8 mouse cellular contexts compared by ENCODE assay signal in the genomic region with DNA sequence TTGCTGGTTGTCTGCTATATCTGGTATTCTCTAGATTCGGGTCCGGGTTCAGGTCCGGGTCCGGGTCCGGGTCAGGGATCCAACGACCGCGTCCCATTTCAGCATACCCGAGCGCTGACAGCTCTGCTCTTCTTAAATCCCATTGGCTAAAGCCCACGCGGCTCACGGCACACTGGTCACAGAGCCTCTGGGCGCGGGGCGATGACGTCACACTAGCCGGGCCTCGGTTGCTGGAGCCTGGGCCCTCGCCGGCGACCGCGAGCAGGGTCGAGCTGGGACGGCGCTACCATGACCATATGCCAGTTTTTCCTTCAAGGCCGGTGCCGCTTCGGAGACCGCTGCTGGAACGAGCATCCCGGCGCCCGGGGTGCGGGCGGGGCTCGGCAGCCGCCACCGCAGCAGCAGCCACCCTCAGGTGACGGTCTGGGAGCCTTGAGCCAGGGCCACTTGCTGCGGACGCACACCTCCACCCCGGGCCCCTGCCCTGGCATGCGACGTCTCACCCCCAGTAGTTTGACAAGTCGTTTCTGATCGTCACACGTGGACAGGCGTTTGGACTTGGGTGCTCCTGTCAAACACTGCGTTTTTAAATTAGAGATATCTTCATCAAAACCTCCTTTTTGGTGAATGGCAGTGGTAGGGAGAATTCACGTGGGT. TPM values are rescaled to one million over a fixed set of nuclear protein-coding genes. Genes with fewer than 3 reads are reported as not detected.
DNase-seq lines count a peak whose midpoint lies in the region; ATAC-seq and TF ChIP-seq lines count a peak whose summit lies in the region.

A gene (plus strand): TSS at position 175 of the 657 bp plus-strand sequence.

- H3K9me3 ChIP-seq in hindbrain, embryonic 13.5 days = no peaks in the 10 kb centered on the region

- peak; percentile 75 for DNase-seq in Patski (ENCODE audit: low read depth, low spot score)
- peak; percentile 99 for DNase-seq in cerebellum, postnatal 14 days
- DNase-seq in frontal cortex, postnatal 14 days (ENCODE audit: low spot score in 2 of 2) = peak; percentile 90 to 93
- DNase-seq in layer of hippocampus, postnatal 25 days (ENCODE audit: extremely low spot score in 1 of 2, low spot score in 1 of 2) = peak; percentile 92 to 96
- peak; percentile 94 for DNase-seq in lung, postnatal 25 days (ENCODE audit: low spot score)
- peak; percentile 97 for DNase-seq in retina, embryonic 14.5 days (ENCODE audit: low spot score)
- peak; percentile 96 for DNase-seq in thymus, postnatal 4 days

- WGBS in hindbrain, embryonic 13.5 days = under 1% methylated on average over 52 of the region's 52 CpGs

- H3K4me3 ChIP-seq in hindbrain, embryonic 13.5 days = peak within 1 kb of the TSS; percentile 74

- peaks cover 10% of the 10 kb centered on the region for H3K36me3 ChIP-seq in hindbrain, embryonic 13.5 days

- H3K4me1 ChIP-seq in hindbrain, embryonic 13.5 days (replicated peaks) = peaks cover 7% of the 10 kb centered on the region

- no peak for TF ChIP-seq CTCF in Patski (IDR thresholded peaks at IDR 0.05)

- peak within 1 kb of the TSS; percentile 82 for H3K27ac ChIP-seq in hindbrain, embryonic 13.5 days

- CTCF ChIA-PET in Patski (lab: Charles Lee) = interaction anchor here (1.6 kb wide), 1 partner anchor 9 kb away, joined by 6 read pairs; no protein-coding TSS in a partner anchor

- no peaks in the 10 kb centered on the region for H3K27me3 ChIP-seq in Patski
- no peaks in the 10 kb centered on the region for H3K27me3 ChIP-seq in hindbrain, embryonic 13.5 days

- in situ Hi-C loops in Patski (cut with MboI; ENCODE audit: low pct_unique_long_range_greater_than_20kb) = no loop called here

- H3K9ac ChIP-seq in hindbrain, embryonic 13.5 days = peak within 1 kb of the TSS; percentile 91

- POLR2A ChIA-PET in Patski (lab: Charles Lee) = interaction anchor here (0.9 to 1.4 kb wide), 3 partner anchors 8 to 64 kb away, joined by 3 to 5 read pairs (median 3); a partner anchor contains a TSS

- H3K4me2 ChIP-seq in hindbrain, embryonic 13.5 days = peak within 1 kb of the TSS; percentile 74

- peak; percentile 94 for ATAC-seq in Patski
- ATAC-seq in hindbrain, embryonic 13.5 days (ENCODE audit: low FRiP score) = peak; percentile 99

RNA-seq across cellular contexts. Expression of the gene that starts here (rescaled TPM):
- 9.0 TPM for polyA plus RNA-seq in Patski (2021)
- polyA plus RNA-seq in hindbrain, embryonic 13.5 days (2015; fragmentation: Nextera tagmentation; extraction: Ambion mirVana) = 17.1 and 18.5 TPM in 2 replicates
- total RNA-seq in layer of hippocampus, postnatal 25 days (2021) = 10 to 100 TPM in 1 of 2 experiments, 1 to 10 TPM in 1; 9.9 to 12.0 TPM

Comparison
In these comparisons a context has a peak if more than half of its experiments do, and no peak if none do; other contexts are left out.
1. Peak in every context shown above with its lines: DNase-seq, ATAC-seq, H3K4me3 ChIP-seq and H3K27ac ChIP-seq.